ENCODE assay signal across 8 mouse cellular contexts in the genomic region with DNA sequence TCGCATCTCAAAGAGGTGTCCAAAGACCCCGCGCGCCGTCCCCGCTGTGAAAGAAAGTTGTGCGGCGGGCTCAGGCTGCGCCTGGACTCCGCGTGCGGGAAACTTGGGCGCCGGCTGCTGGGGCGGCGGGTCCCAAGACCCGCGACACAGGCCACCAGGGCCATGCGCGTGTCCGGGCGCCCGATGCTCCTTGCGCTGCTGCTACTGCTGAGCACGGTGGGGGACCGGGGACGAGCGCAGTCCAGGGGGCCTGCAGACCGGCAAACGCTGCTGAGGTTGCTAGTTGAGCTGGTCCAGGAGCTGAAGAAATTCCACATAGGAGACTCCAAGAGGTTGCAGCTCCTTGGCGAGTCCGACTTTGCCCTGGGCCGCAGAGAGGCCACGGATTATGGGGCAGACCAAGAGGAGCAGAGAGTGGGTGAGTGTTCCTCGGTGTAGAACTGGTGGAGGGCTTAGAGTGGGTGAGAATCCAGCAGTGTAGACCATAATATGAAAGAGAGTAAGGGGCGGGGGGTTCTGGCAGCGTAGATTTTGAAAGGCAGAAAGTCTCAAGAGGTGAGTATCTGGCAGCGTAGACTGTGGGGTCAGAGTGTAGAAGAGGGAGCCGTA. TPM values are rescaled to one million over a fixed set of nuclear protein-coding genes. Genes with fewer than 3 reads are reported as not detected.
A peak's percentile ranks its signal among the peaks of the same experiment; 100 is the strongest.
DNase-seq lines count a peak whose midpoint lies in the region; ATAC-seq lines count a peak whose summit lies in the region.

No protein-coding gene starts in this region.

- H3K4me3 ChIP-seq in liver, embryonic 11.5 days (ENCODE audit: low read depth, low read length): peak overlapping the region; percentile 42
- H3K4me3 ChIP-seq in forebrain, embryonic 10.5 days: peak overlapping the region; percentile 64
- H3K4me3 ChIP-seq in limb, embryonic 13.5 days: peak overlapping the region; percentile 56

- peaks cover 51% of the 10 kb centered on the region for H3K27me3 ChIP-seq in liver, embryonic 11.5 days (replicated peaks; ENCODE audit: control insufficient read depth, insufficient read depth, low read length)
- H3K27me3 ChIP-seq in forebrain, embryonic 10.5 days (ENCODE audit: poor library complexity, severe bottlenecking): peaks cover 69% of the 10 kb centered on the region
- peaks cover 61% of the 10 kb centered on the region for H3K27me3 ChIP-seq in limb, embryonic 13.5 days

- WGBS in liver, embryonic 11.5 days: 9% methylated on average over 39 of the region's 39 CpGs
- WGBS in forebrain, embryonic 10.5 days: 8% methylated on average over 39 of the region's 39 CpGs
- WGBS in limb, embryonic 13.5 days: 10% methylated on average over 39 of the region's 39 CpGs

- no peaks in the 10 kb centered on the region for H3K9me3 ChIP-seq in liver, embryonic 11.5 days (ENCODE audit: control insufficient read depth, low read length)
- no peaks in the 10 kb centered on the region for H3K9me3 ChIP-seq in forebrain, embryonic 10.5 days
- H3K9me3 ChIP-seq in limb, embryonic 13.5 days: no peaks in the 10 kb centered on the region

- ATAC-seq in liver, embryonic 11.5 days (replicated peaks; ENCODE audit: low FRiP score): 0 out of 2 replicates have a peak, but pooled peaks have one; percentile 15
- ATAC-seq in limb, embryonic 13.5 days (ENCODE audit: low FRiP score, low read depth): peak; percentile 44; the same call in 1 of the 2 replicates

- H3K4me1 ChIP-seq in liver, embryonic 11.5 days (replicated peaks; ENCODE audit: control insufficient read depth, insufficient read depth, low read length): peaks cover 3% of the 10 kb centered on the region; the same call in 1 of the 2 replicates
- peaks cover 16% of the 10 kb centered on the region for H3K4me1 ChIP-seq in forebrain, embryonic 10.5 days
- peaks cover 14% of the 10 kb centered on the region for H3K4me1 ChIP-seq in limb, embryonic 13.5 days

- H3K36me3 ChIP-seq in liver, embryonic 11.5 days (ENCODE audit: control insufficient read depth, insufficient read depth, low read length): no peaks in the 10 kb centered on the region
- H3K36me3 ChIP-seq in forebrain, embryonic 10.5 days (replicated peaks): no peaks in the 10 kb centered on the region
- no peaks in the 10 kb centered on the region for H3K36me3 ChIP-seq in limb, embryonic 13.5 days

- H3K27ac ChIP-seq in liver, embryonic 11.5 days (ENCODE audit: low read depth, low read length): no peak overlapping the region
- H3K27ac ChIP-seq in forebrain, embryonic 10.5 days: peak overlapping the region; percentile 48; the same call in 1 of the 2 replicates
- H3K27ac ChIP-seq in limb, embryonic 13.5 days: no peak overlapping the region

- peak overlapping the region; percentile 70 for H3K4me2 ChIP-seq in liver, embryonic 11.5 days
- peak overlapping the region; percentile 99 for H3K4me2 ChIP-seq in limb, embryonic 13.5 days (replicated peaks)

- no peak for DNase-seq in liver, embryonic 11.5 days (ENCODE audit: low spot score)
- DNase-seq in liver: no peak
- peak; percentile 20 for DNase-seq in forebrain, embryonic 10.5 days (ENCODE audit: extremely low spot score, low spot score)
- peak; percentile 39 for DNase-seq in retina, postnatal 1 day
- no peak for DNase-seq in ovary, adult 18-20 months (ENCODE audit: low spot score)
- no peak for DNase-seq in gastrocnemius, adult 8-10 months (ENCODE audit: low spot score in 2 of 2)
- no peak for DNase-seq in testis, postnatal 10 days (ENCODE audit: low spot score)

- no peak overlapping the region for H3K9ac ChIP-seq in liver, embryonic 11.5 days (ENCODE audit: low read depth, low read length)
- H3K9ac ChIP-seq in limb, embryonic 13.5 days: peak overlapping the region; percentile 66

RNA-seq across cellular contexts. Expression of gene Alkal2, which starts 0.6 kb away (rescaled TPM):
- polyA plus RNA-seq in liver, embryonic 11.5 days (2014; fragmentation: Nextera tagmentation; extraction: Ambion mirVana): not detected in 2 replicates
- 3.2 and 5.0 TPM in 2 replicates for polyA plus RNA-seq in forebrain, embryonic 10.5 days (2016; fragmentation: Nextera tagmentation; extraction: Ambion mirVana)
- 1.6 and 3.6 TPM in 2 replicates for polyA plus RNA-seq in limb, embryonic 13.5 days (2015; fragmentation: Nextera tagmentation; extraction: Ambion mirVana)
- total RNA-seq in gastrocnemius, adult 8-10 months (2022): under 1 TPM; 0.22 to 0.63 (median 0.49) TPM

RNA-seq across cellular contexts. Expression of gene Acp1, which starts 26.7 kb away (rescaled TPM):
- polyA plus RNA-seq in liver, embryonic 11.5 days (2014; fragmentation: Nextera tagmentation; extraction: Ambion mirVana): 308 and 350 TPM in 2 replicates
- 235 and 246 TPM in 2 replicates for polyA plus RNA-seq in forebrain, embryonic 10.5 days (2016; fragmentation: Nextera tagmentation; extraction: Ambion mirVana)
- polyA plus RNA-seq in limb, embryonic 13.5 days (2015; fragmentation: Nextera tagmentation; extraction: Ambion mirVana): 172 and 187 TPM in 2 replicates
- total RNA-seq in gastrocnemius, adult 8-10 months (2022): 10 to 100 TPM; 34.1 to 43.2 (median 36.8) TPM

RNA-seq across cellular contexts. Expression of gene Sh3yl1, which starts 26.7 kb away (rescaled TPM):
- 19.9 and 20.8 TPM in 2 replicates for polyA plus RNA-seq in liver, embryonic 11.5 days (2014; fragmentation: Nextera tagmentation; extraction: Ambion mirVana)
- 14.4 and 14.8 TPM in 2 replicates for polyA plus RNA-seq in forebrain, embryonic 10.5 days (2016; fragmentation: Nextera tagmentation; extraction: Ambion mirVana)
- polyA plus RNA-seq in limb, embryonic 13.5 days (2015; fragmentation: Nextera tagmentation; extraction: Ambion mirVana): 14.5 TPM in 2 replicates
- total RNA-seq in gastrocnemius, adult 8-10 months (2022): under 1 TPM; 0.24 to 0.99 (median 0.77) TPM

Comparison
In these comparisons a context has a peak if more than half of its experiments do, and no peak if none do; other contexts are left out.
1. DNase-seq: peak in forebrain, embryonic 10.5 days (single experiment) and retina, postnatal 1 day (single experiment); none in liver, embryonic 11.5 days (single experiment), liver (single experiment), ovary, adult 18-20 months (single experiment), gastrocnemius, adult 8-10 months (0 of 2) and testis, postnatal 10 days (single experiment).
2. Peak in every context shown above with its lines, with median percentiles within 50 percentile points of each other: H3K4me3 ChIP-seq.